Mouse (Mus musculus) ES-Bruce4 (cell line): ENCODE measurements around the gene Prkag2.

Experiments
- CTCF ChIP-seq: IDR thresholded peaks from one replicate; pipeline ENCODE4 v1.8.1; 2011; ENCODE audit warnings: low read depth, low read length
- EP300 ChIP-seq: IDR thresholded peaks from 2 replicates; pipeline ENCODE4 v1.6.1; 2011; ENCODE audit warnings: low read depth, low read length; ENCODE audit not compliant: insufficient read depth
- POLR2A ChIP-seq: IDR thresholded peaks from one replicate; pipeline ENCODE4 v1.8.1; 2011; ENCODE audit warnings: low read length; ENCODE audit not compliant: insufficient read depth

DNA sequence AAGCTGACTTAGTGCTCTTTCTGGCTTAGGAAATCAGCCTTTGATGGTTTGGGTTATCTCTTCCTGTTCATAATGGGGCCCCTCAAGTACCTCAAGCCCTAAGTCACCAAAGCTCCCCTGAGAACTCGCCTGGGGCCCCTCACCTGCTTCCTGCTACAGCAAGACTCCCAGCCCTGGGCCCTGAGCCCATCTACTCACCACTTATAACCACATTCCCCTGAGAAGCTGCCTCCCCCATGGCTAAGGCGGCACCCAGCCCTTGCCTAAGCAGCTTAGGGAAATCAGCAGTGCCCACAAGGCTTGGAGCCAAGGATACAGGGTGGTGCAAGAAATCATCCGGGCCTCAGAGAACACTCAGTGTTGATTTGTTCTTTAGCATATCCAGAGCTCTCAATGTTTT is 110.8 kb downstream of the Prkag2 start:
- TF ChIP-seq EP300 = no peak
- TF ChIP-seq CTCF = no peak
- no peak for TF ChIP-seq POLR2A
